Mouse (Mus musculus): Measurements from ENCODE around the gene Btbd19.

The Btbd19 gene

DNA sequence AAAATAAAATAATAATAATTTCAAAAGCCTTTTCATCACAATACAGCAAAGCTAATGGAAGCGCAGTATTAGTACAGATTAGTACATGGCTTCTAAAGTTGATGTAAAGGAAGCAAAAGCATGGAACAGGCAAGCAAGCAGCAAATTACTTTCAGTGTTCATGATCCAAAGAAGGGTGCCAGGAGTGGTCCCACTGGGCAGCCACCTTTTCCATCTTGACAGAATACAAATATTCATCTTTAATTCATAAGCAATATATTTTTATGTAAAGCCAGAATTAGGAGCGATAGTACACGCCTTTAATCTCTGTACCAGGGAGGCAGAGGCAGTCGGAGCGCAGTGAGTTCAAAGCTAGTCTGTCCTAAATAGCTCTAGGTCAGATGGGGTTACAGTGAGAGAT, 5.9 kb downstream of the Btbd19 start:
- intact Hi-C loops (cut with DNase I), result loop anchor here (5.0 kb wide), 1 partner anchor 117 kb away; no protein-coding TSS in a partner anchor

- intact Hi-C loops (cut with DNase I), result no loop called here
Observed at GRCm38 (mm10) chr4:117117931-117118330, 7.6 kb downstream of the Btbd19 start.

GRCm38 (mm10) chr4:117115592-117115991, 9.9 kb downstream of the Btbd19 start:
- intact Hi-C loops (cut with DNase I), result no loop called here

GRCm38 (mm10) chr4:117113237-117113636, 12.3 kb downstream of the Btbd19 start:
- intact Hi-C loops (cut with DNase I), result no loop called here

DNA sequence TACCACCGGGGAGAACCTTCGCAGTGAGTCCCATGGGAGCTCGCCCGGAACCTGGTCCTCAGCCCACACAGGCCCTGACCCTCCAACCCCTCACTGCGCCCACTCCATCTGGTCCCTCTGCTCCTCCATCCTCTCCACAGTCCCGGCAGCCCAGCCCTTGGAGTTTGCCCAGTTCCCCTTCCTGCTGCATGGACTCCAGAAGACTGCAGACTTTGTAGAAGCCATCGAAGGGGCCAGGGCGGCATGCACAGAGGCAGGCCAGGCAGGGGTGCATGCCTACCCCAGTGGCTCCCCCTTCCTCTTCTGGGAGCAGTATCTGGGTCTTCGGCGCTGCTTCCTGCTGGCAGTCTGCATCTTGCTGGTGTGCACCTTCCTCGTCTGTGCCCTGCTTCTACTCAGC, 14.5 kb downstream of the Btbd19 start:
- intact Hi-C loops (cut with DNase I), result no loop called here

DNA sequence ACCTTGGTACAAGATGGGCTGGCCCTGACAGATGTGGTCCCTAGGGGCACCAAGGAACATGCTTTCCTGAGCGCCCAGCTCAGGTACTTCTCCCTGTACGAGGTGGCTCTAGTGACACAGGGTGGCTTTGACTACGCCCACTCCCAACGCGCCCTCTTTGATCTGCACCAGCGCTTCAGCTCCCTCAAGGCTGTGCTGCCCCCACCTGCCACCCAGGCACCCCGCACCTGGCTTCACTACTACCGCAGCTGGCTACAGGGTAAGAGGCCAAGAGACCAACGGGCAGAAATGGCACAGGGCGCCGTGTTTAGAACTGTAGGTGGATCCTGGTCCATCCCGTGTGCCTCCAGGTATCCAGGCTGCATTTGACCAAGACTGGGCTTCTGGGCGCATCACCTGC, 15.3 kb downstream of the Btbd19 start:
- intact Hi-C loops (cut with DNase I), result no loop called here

GRCm38 (mm10) chr4:117109330-117109729, 16.2 kb downstream of the Btbd19 start:
- intact Hi-C loops (cut with DNase I), result no loop called here

- intact Hi-C loops (cut with DNase I), result no loop called here
Observed at GRCm38 (mm10) chr4:117108524-117108849, 17.0 kb downstream of the Btbd19 start.

GRCm38 (mm10) chr4:117107813-117108523, 17.6 kb downstream of the Btbd19 start:
- intact Hi-C loops (cut with DNase I), result no loop called here

GRCm38 (mm10) chr4:117105127-117105526, 20.4 kb downstream of the Btbd19 start:
- intact Hi-C loops (cut with DNase I), result no loop called here

DNA sequence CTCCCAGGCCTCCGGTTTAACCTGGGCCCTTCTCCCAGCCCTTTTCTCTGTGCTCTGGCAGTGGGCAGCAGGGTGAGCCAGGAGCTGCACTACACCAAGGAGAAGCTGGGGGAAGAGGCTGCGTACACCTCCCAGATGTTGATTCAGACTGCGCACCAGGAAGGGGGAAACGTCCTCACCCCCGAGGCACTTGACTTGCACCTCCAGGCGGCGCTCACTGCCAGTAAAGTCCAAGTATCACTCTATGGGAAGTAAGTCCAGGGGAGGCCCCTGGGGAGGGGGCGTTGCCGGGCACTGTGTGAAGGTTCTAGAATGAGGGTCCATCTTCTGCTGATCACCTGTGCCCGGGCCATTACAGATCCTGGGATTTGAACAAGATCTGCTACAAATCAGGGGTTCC, 20.9 kb downstream of the Btbd19 start:
- intact Hi-C loops (cut with DNase I), result loop anchor here (5.0 kb wide), 1 partner anchor 38 kb away; no protein-coding TSS in a partner anchor

DNA sequence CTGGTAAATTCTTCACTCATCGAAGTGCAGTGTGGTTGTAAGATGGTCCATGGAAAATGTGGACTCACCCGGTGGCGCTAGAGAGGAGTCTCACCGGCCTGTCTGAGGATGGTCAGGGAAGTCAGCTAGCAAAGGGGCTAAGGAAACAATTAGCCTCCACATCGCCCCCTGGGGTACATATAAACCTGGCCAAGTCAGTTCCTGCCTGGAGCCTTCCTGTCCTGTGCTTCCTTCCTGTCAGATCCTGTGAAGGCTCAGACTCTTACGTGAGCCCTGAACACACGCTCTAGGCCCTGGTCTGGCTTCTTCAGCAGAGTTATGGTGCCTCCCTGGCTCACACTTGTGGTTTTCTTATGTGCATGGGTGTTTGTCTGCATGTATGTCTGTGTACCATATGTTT, 24.3 kb downstream of the Btbd19 start:
- intact Hi-C loops (cut with DNase I), result loop anchor here (5.0 kb wide), 1 partner anchor 41 kb away; no protein-coding TSS in a partner anchor

- intact Hi-C loops (cut with DNase I), result loop anchor here (5.0 kb wide), 1 partner anchor 42 kb away; no protein-coding TSS in a partner anchor
Observed at GRCm38 (mm10) chr4:117100036-117100435, 25.5 kb downstream of the Btbd19 start.

GRCm38 (mm10) chr4:117098764-117099036, 26.8 kb downstream of the Btbd19 start:
- intact Hi-C loops (cut with DNase I), result no loop called here

GRCm38 (mm10) chr4:117097969-117098763, 27.4 kb downstream of the Btbd19 start:
- intact Hi-C loops (cut with DNase I), result no loop called here

DNA sequence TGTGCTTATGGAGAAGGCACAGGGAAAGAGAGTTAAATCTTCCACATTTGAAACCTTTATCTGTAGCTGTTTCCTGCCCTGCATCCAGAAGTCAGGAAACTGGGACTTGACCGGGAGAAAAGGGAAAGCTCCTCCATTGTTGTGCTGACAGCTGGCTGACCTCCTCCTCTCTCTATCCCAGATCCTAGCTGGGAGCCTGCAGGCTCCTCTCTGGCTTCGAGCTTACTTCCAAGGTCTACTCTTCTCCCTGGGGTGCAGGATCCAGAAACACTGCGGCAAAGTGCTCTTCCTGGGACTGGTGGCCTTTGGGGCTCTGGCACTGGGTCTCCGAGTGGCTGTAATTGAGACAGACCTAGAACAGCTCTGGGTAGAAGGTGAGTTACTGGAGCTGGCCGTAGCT, 28.9 kb downstream of the Btbd19 start:
- intact Hi-C loops (cut with DNase I), result no loop called here

DNA sequence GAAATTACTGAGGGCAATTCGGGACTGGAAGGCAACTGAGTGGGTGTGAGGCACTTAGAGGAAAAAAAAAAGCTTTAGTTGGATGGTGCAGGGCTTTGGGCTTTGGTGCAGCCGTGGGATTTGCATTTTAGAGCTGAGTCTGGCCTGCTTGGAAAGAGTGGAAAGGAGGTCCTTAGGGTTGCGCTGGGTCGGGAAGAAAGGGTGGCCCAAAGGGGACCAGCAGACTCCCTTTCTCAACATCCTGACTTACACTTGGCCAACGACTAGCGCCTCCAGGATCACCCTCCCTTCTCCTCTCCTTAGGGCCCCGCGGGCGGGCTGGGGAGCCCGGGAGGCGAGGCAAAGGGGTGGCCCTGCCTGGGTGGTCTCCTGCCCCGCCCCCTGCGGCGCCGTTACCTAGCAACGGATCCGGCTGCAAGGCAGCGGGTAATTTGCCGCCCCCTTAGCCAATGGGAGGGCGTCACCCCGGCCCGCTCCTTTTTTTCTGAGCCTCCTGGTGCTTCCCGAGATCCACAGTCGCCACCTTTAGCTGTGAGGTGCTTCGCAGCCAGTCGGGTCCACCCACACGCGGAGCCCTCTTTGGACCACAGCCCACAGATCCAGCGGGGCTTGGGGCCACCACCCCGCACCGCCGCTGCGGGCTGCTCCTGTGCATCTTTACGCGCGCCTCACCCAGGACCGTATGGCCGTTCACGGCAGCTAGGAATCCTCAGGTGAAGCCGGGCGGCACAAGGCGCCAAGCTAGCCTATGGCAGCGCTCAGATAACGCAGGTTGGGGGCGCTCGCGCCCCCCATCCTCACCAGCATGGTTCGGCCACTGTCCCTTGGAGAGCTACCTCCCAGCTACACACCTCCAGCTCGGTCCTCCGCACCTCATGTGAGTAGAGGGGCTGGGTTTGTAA, 29.7 kb downstream of the Btbd19 start, which contains the start of gene Ptch2:
Gene Ptch2 (plus strand): TSS at position 525 of the 902 bp plus-strand sequence.
- intact Hi-C loops (cut with DNase I), result no loop called here

GRCm38 (mm10) chr4:117094626-117095361, 30.7 kb downstream of the Btbd19 start:
- intact Hi-C loops (cut with DNase I), result no loop called here

DNA sequence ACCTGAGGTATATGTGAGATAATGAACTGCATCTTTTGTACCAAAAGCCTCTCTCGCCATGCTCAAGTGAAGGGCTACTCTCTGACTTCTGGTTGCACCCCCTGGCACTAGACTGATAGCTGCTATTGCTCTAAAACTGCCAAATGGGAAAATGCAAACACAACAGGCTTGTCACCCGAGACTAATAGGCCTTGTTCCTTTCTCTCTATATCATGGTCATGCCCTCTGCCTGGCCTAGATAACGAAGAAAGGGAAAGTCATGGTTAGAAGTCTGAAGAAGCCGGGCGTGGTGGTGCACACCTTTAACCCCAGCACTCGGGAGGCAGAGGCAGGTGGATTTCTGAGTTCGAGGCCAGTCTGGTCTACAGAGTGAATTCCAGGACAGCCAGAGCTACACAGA, 34.9 kb downstream of the Btbd19 start:
- intact Hi-C loops (cut with DNase I), result no loop called here

DNA sequence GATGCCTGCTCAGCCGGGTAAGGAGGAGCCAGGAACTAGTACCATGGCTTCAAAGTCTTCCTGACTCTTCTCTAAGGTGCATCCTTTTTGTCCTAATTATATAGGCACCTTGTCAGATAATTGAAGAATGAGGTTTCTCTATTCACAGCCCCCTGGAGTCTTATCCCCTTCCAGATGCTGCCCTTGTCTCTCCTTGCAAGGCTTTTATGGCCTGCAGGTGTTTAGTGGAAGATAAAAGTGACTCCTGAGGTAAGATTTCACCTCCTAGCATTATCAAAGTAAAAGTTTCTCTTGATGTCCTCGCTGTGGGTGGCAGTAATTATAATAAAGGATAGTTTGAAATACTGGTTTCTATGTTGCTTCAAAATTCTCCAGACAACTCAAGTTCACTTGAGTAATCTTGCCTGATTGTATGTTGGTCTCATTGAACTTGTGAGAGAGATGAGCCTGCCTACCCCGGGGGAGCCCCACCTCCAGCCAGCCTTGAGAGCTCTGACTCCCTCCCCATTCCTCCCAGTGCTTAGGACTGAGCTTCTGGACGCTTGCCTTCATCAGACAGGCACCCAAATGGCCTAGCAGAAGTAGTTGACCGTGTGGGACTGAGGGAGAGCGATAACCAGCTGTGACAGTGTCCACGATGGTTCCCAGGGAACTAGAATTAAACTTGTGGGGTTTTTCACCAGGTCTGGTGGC, 37.4 kb downstream of the Btbd19 start:
- intact Hi-C loops (cut with DNase I), result no loop called here
